ENCODE assay signal across 8 mouse cellular contexts in the genomic region with DNA sequence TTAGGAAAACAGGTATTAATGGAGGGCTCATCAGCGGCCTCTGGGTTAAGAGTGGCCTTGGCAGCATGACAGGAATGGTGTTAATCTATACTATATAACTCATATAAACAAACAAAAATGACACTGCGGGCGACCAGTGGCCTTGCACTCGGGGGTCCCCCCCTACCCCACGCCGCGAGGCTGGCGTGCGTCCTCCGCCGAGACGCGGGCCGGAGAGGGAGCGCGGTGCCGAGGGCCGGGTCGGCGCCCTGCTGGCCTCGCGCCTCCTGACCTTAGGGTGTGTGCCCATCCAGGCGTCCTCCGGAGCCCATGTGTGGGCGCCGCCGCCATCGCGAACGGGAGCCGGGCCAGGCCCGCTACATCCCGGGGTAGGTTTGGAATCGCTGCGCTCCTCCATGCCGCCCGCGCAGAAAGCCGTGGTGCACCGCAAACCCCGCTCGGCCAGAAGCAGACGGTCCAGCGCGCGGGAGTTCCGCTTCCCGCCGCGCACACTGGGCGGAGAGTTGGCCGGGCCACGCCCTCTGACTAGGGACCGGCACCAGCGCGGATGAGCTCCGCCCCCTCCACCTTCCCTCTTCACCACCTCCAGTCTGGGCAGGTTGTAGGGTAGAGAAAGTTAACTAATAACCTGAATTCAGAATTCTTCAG. TPM values are rescaled to one million over a fixed set of nuclear protein-coding genes. Genes with fewer than 3 reads are reported as not detected.
A peak's percentile ranks its signal among the peaks of the same experiment; 100 is the strongest.
DNase-seq lines count a peak whose midpoint lies in the region; ATAC-seq and TF ChIP-seq lines count a peak whose summit lies in the region.

A gene (minus strand): TSS at position 501 of the 648 bp plus-strand sequence.

- peaks cover 4% of the 10 kb centered on the region for H3K79me3 ChIP-seq in C2C12 (ENCODE audit: low read depth)

- H3K79me2 ChIP-seq in C2C12 (ENCODE audit: control insufficient read depth, insufficient read depth), result peaks cover 21% of the 10 kb centered on the region

- peak; percentile 92 for DNase-seq in brain, adult 2 months (ENCODE audit: low read depth, low spot score)
- DNase-seq in heart, embryonic 10.5 days (ENCODE audit: low spot score), result peak; percentile 93
- DNase-seq in midbrain, postnatal 0 days (ENCODE audit: low spot score), result peak; percentile 78
- peak; percentile 88 to 89 for DNase-seq in spleen, postnatal 10 days (ENCODE audit: low spot score in 2 of 2)

- peak within 1 kb of the TSS; percentile 88 for H3K9ac ChIP-seq in kidney, embryonic 15.5 days
- peak within 1 kb of the TSS; percentile 84 for H3K9ac ChIP-seq in limb, embryonic 15.5 days
- peak within 1 kb of the TSS; percentile 74 for H3K9ac ChIP-seq in midbrain, postnatal 0 days (replicated peaks; ENCODE audit: low read length, poor library complexity, severe bottlenecking)

- H3K4me2 ChIP-seq in kidney, embryonic 15.5 days, result peak within 1 kb of the TSS; percentile 66
- peak within 1 kb of the TSS; percentile 58 for H3K4me2 ChIP-seq in limb, embryonic 15.5 days
- peak within 1 kb of the TSS; percentile 72 for H3K4me2 ChIP-seq in midbrain, postnatal 0 days (ENCODE audit: low read depth, low read length, poor library complexity, severe bottlenecking)

- H3K27ac ChIP-seq in heart, embryonic 10.5 days, result peak within 1 kb of the TSS; percentile 88
- H3K27ac ChIP-seq in kidney, embryonic 15.5 days, result peak within 1 kb of the TSS; percentile 63; the same call in 1 of the 2 replicates
- H3K27ac ChIP-seq in limb, embryonic 15.5 days, result peak within 1 kb of the TSS; percentile 63; the same call in 1 of the 2 replicates
- H3K27ac ChIP-seq in midbrain, postnatal 0 days (ENCODE audit: low read depth, low read length), result no peak within 1 kb of the TSS

- H3K27me3 ChIP-seq in C2C12 (ENCODE audit: control insufficient read depth, insufficient read depth, insufficient read length), result no peaks in the 10 kb centered on the region
- no peaks in the 10 kb centered on the region for H3K27me3 ChIP-seq in heart, embryonic 10.5 days (ENCODE audit: insufficient read depth, poor library complexity, severe bottlenecking)
- no peaks in the 10 kb centered on the region for H3K27me3 ChIP-seq in kidney, embryonic 15.5 days
- H3K27me3 ChIP-seq in limb, embryonic 15.5 days, result no peaks in the 10 kb centered on the region
- no peaks in the 10 kb centered on the region for H3K27me3 ChIP-seq in midbrain, postnatal 0 days (ENCODE audit: insufficient read depth, low read length)

- WGBS in heart, embryonic 10.5 days, result under 1% methylated on average over 57 of the region's 57 CpGs
- WGBS in kidney, embryonic 15.5 days, result under 1% methylated on average over 57 of the region's 57 CpGs
- WGBS in limb, embryonic 15.5 days, result under 1% methylated on average over 57 of the region's 57 CpGs
- WGBS in midbrain, postnatal 0 days, result under 1% methylated on average over 57 of the region's 57 CpGs

- H3K4me1 ChIP-seq in heart, embryonic 10.5 days, result 0 out of 2 replicates have a peak, but pooled peaks cover 3% of the 10 kb centered on the region
- peaks cover 9% of the 10 kb centered on the region; the same call in 1 of the 2 replicates for H3K4me1 ChIP-seq in kidney, embryonic 15.5 days
- H3K4me1 ChIP-seq in limb, embryonic 15.5 days, result 0 out of 2 replicates have a peak, but pooled peaks cover 2% of the 10 kb centered on the region
- H3K4me1 ChIP-seq in midbrain, postnatal 0 days (ENCODE audit: insufficient read depth, low read length), result no peaks in the 10 kb centered on the region

- H3ac ChIP-seq in C2C12 (ENCODE audit: control insufficient read depth, insufficient read length, low read depth), result peak within 1 kb of the TSS; percentile 99

- TF ChIP-seq CTCF in C2C12 (IDR thresholded peaks at IDR 0.05; ENCODE audit: control insufficient read depth, insufficient read depth, insufficient read length), result no peak
- TF ChIP-seq CTCF in midbrain, postnatal 0 days (IDR thresholded peaks at IDR 0.05), result no peak

- no peaks in the 10 kb centered on the region for H3K36me3 ChIP-seq in C2C12 (ENCODE audit: control insufficient read depth, insufficient read depth)
- H3K36me3 ChIP-seq in heart, embryonic 10.5 days, result peaks cover 9% of the 10 kb centered on the region
- H3K36me3 ChIP-seq in kidney, embryonic 15.5 days, result peaks cover 13% of the 10 kb centered on the region
- H3K36me3 ChIP-seq in limb, embryonic 15.5 days, result peaks cover 6% of the 10 kb centered on the region
- H3K36me3 ChIP-seq in midbrain, postnatal 0 days (ENCODE audit: insufficient read depth, low read length), result 0 out of 2 replicates have a peak, but pooled peaks cover 4% of the 10 kb centered on the region

- peak within 1 kb of the TSS; percentile 61 for H3K4me3 ChIP-seq in C2C12 (ENCODE audit: insufficient read depth, poor library complexity, severe bottlenecking)
- H3K4me3 ChIP-seq in heart, embryonic 10.5 days, result peak within 1 kb of the TSS; percentile 84
- peak within 1 kb of the TSS; percentile 84 for H3K4me3 ChIP-seq in kidney, embryonic 15.5 days (replicated peaks)
- H3K4me3 ChIP-seq in limb, embryonic 15.5 days, result peak within 1 kb of the TSS; percentile 93
- H3K4me3 ChIP-seq in midbrain, postnatal 0 days (ENCODE audit: low read depth, low read length), result peak within 1 kb of the TSS; percentile 88

- no peaks in the 10 kb centered on the region for H3K9me3 ChIP-seq in heart, embryonic 10.5 days
- H3K9me3 ChIP-seq in kidney, embryonic 15.5 days (replicated peaks), result no peaks in the 10 kb centered on the region
- no peaks in the 10 kb centered on the region for H3K9me3 ChIP-seq in limb, embryonic 15.5 days
- H3K9me3 ChIP-seq in midbrain, postnatal 0 days (ENCODE audit: low read length), result no peaks in the 10 kb centered on the region

- peak; percentile 99 for ATAC-seq in erythroblast, adult 5-6 weeks (replicated peaks; ENCODE audit: low FRiP score, poor library complexity, severe bottlenecking)
- peak; percentile 98 for ATAC-seq in kidney, embryonic 15.5 days (replicated peaks; ENCODE audit: low FRiP score)
- peak; percentile 89 for ATAC-seq in limb, embryonic 15.5 days (ENCODE audit: insufficient number of reproducible peaks, low FRiP score, low TSS enrichment, low read depth)
- peak; percentile 91 for ATAC-seq in midbrain, postnatal 0 days (ENCODE audit: low FRiP score)

TF ChIP-seq in C2C12, 6 proteins besides CTCF, POLR2A, EP300 and RAD21:
- no peak for TF ChIP-seq MYOG (IDR thresholded peaks at IDR 0.05; ENCODE audit: control insufficient read depth, extremely low read depth, insufficient read length)
- TF ChIP-seq MAX (IDR thresholded peaks at IDR 0.05), result no peak
- no peak for TF ChIP-seq CEBPB (IDR thresholded peaks at IDR 0.05; ENCODE audit: low read depth)
- TF ChIP-seq USF1 (IDR thresholded peaks at IDR 0.05; ENCODE audit: low read depth), result no peak
- TF ChIP-seq MYOD1 (IDR thresholded peaks at IDR 0.05; ENCODE audit: control insufficient read depth, insufficient read length, low read depth), result no peak
- TF ChIP-seq FOSL1 (IDR thresholded peaks at IDR 0.05; ENCODE audit: insufficient read depth, low read length, poor library complexity, severe bottlenecking), result no peak

RNA-seq across cellular contexts. Expression of the gene that starts here (rescaled TPM):
- polyA plus RNA-seq in C2C12 (2012; fragmentation: generic; extraction: Trizol), result 31.4 TPM
- 1.9 and 16.9 TPM in 2 replicates for total RNA-seq in erythroblast, adult 5-6 weeks (2015; ENCODE audit: low replicate concordance)
- total RNA-seq in erythroblast, adult 5-6 weeks (2017; ENCODE audit: low replicate concordance), result 9.0 and 18.5 TPM in 2 replicates
- 75.9 and 94.4 TPM in 2 replicates for polyA plus RNA-seq in heart, embryonic 10.5 days (2016; fragmentation: Nextera tagmentation; extraction: Ambion mirVana)
- 88.5 and 92.0 TPM in 2 replicates for polyA plus RNA-seq in kidney, embryonic 15.5 days (2015; fragmentation: Nextera tagmentation; extraction: Ambion mirVana)
- polyA plus RNA-seq in limb, embryonic 15.5 days (2015; fragmentation: Nextera tagmentation; extraction: Ambion mirVana), result 74.3 and 74.9 TPM in 2 replicates
- 17.8 and 43.3 TPM in 2 replicates for total RNA-seq in midbrain, postnatal 0 days (2014; rRNA removed)
- polyA plus RNA-seq in midbrain, postnatal 0 days (2015; fragmentation: Nextera tagmentation; extraction: Ambion mirVana), result 43.7 and 50.8 TPM in 2 replicates
